Mouse (Mus musculus) kidney, postnatal 0 days (tissue): Measurements from ENCODE around the gene Tunar. TPM values are rescaled to one million over a fixed set of nuclear protein-coding genes. Genes with fewer than 3 reads are reported as not detected.

ENCODE experiments used
- ATAC-seq: fragments of 200-750 bp; cut with Nextera tagmentation; replicated peaks from 2 replicates; pipeline ENCODE4 v1.8.0; 2017; ENCODE audit warnings: low read depth, moderate number of reproducible peaks, moderate TSS enrichment, moderate library complexity; ENCODE audit not compliant: low FRiP score
- DNase-seq: peaks from one replicate; pipeline ENCODE4 v3.0.0-alpha.2; 2016; ENCODE audit warnings: low spot score
- H3K27ac ChIP-seq: fragments of 300-500 bp; sonication (generic); 2 replicates; pipeline ENCODE4 v1.5.1; 2014; ENCODE audit warnings: mild to moderate bottlenecking
- H3K27me3 ChIP-seq: fragments of 300-500 bp; sonication (generic); 2 replicates; pipeline ENCODE4 v1.6.1; 2014; ENCODE audit warnings: low read length, mixed read lengths; ENCODE audit not compliant: insufficient read depth
- H3K36me3 ChIP-seq: fragments of 300-500 bp; sonication (generic); 2 replicates; pipeline ENCODE4 v1.6.1; 2014; ENCODE audit warnings: low read length, mixed read lengths; ENCODE audit not compliant: insufficient read depth
- H3K4me1 ChIP-seq: fragments of 300-500 bp; sonication (generic); replicated peaks from 2 replicates; pipeline ENCODE4 v1.6.1; 2014; ENCODE audit warnings: antibody characterized with exemption, low read length, mixed read lengths; ENCODE audit not compliant: insufficient read depth
- H3K4me2 ChIP-seq: fragments of 300-500 bp; sonication (generic); 2 replicates; pipeline ENCODE4 v1.6.1; 2014; ENCODE audit warnings: mild to moderate bottlenecking, low read length, moderate library complexity, mixed read lengths
- H3K4me3 ChIP-seq: fragments of 300-500 bp; sonication (generic); replicated peaks from 2 replicates; pipeline ENCODE4 v1.5.1; 2014; ENCODE audit warnings: low read depth, low read length
- H3K9ac ChIP-seq: fragments of 300-500 bp; sonication (generic); 2 replicates; pipeline ENCODE4 v1.6.1; 2014; ENCODE audit warnings: low read depth, low read length
- H3K9me3 ChIP-seq: fragments of 300-500 bp; sonication (generic); replicated peaks from 2 replicates; pipeline ENCODE4 v1.6.1; 2016; ENCODE audit warnings: low read length, inconsistent platforms, mixed read lengths
- CTCF ChIP-seq: IDR thresholded peaks from 2 replicates; pipeline ENCODE4 v1.5.1; 2016; ENCODE audit warnings: antibody characterized with exemption, low read depth, mild to moderate bottlenecking, moderate library complexity
- WGBS: fragments of 180-500 bp; shearing (Covaris S2); extraction: QIAGEN DNeasy Blood & Tissue Kit; methylation state at CpG from one replicate; pipeline ENCODE4 v1.1.7; 2014; 5-methylcytosine and 5-hydroxymethylcytosine counted together
- polyA plus RNA-seq: library from polyadenylated mRNA; unstranded; fragments of >200 nt; fragmentation: Nextera tagmentation; extraction: Ambion mirVana; gene quantifications from 2 replicates; pipeline ENCODE4 v1.2.1, GENCODE M21; 2015

The Tunar gene
- polyA plus RNA-seq, 1 experiment from 2014 or later = 0.12 TPM

- Histone ChIP-seq H3K4me3 (peak overlapping the region; percentile 47), H3K27me3 (peaks cover 12% of the 10 kb centered on the region; the same call in 1 of the 2 replicates), H3K27ac (no peak overlapping the region), H3K4me2 (peak overlapping the region; percentile 95), H3K36me3 (no peaks in the 10 kb centered on the region), H3K4me1 (no peaks in the 10 kb centered on the region; the same call in 1 of the 2 replicates), H3K9ac (no peak overlapping the region), H3K9me3 (no peaks in the 10 kb centered on the region)
- ATAC-seq = peak; percentile 46; the same call in 1 of the 2 replicates
- DNase-seq = peak; percentile 38
- TF ChIP-seq CTCF = no peak
- WGBS = under 1% methylated on average over 75 of the region's 77 CpGs
Observed at GRCm38 (mm10) chr12:105336421-105337289, 3.0 kb downstream of the Tunar start.

DNA sequence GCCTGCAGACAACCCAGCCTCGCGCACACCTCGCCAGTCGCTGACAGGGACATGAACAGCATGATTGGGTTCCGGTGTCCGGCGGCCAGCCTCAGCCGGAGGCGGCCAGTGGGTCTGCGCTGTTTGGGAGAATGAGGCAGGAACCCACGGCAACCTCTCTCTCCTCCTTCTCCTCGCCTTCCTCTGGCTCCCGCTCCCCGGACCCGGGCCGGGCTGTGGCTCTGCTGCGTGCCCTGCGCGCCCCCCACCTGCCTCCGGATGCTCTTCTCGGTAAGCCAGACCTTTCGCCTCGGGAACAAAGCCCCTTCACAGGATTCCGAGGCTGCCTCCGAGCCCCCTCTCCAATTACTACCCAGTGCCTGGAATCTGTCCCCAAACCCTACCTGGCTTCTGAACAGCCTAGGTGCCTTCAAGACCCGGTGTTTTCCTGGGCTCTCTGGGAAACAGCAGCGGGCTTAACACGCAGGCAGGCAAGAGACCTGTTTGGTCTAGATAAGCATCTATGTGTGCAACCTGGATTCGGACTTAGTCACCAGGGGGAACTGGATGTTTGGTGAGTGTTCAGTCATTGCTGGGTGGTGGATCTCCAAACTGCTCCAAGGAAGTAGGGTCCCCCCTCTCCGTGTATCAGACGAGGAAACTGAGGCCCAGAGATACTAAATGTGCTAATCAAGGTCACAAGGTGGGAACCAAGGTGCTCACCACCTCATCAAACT is 3.8 kb downstream of the Tunar start:
- peak overlapping the region; percentile 95 for H3K4me2 ChIP-seq
- H3K4me3 ChIP-seq = peak overlapping the region; percentile 47
- no peaks in the 10 kb centered on the region for H3K9me3 ChIP-seq
- no peaks in the 10 kb centered on the region; the same call in 1 of the 2 replicates for H3K4me1 ChIP-seq
- H3K9ac ChIP-seq = no peak overlapping the region
- peaks cover 12% of the 10 kb centered on the region; the same call in 1 of the 2 replicates for H3K27me3 ChIP-seq
- H3K27ac ChIP-seq = no peak overlapping the region
- no peaks in the 10 kb centered on the region for H3K36me3 ChIP-seq
- no peak for TF ChIP-seq CTCF
- DNase-seq (no peak), ATAC-seq (no peak)
- WGBS = 3% methylated on average over 30 of the region's 31 CpGs

GRCm38 (mm10) chr12:105338256-105338977 is 4.7 kb downstream of the Tunar start:
- no peak overlapping the region for H3K9ac ChIP-seq
- H3K36me3 ChIP-seq = no peaks in the 10 kb centered on the region
- no peaks in the 10 kb centered on the region for H3K9me3 ChIP-seq
- no peak overlapping the region for H3K4me3 ChIP-seq
- TF ChIP-seq CTCF = no peak
- 81% methylated on average over 11 of the region's 11 CpGs for WGBS
- no peak overlapping the region for H3K27ac ChIP-seq
- no peak for ATAC-seq
- H3K4me2 ChIP-seq = no peak overlapping the region
- no peaks in the 10 kb centered on the region; the same call in 1 of the 2 replicates for H3K4me1 ChIP-seq
- DNase-seq = no peak
- peaks cover 12% of the 10 kb centered on the region; the same call in 1 of the 2 replicates for H3K27me3 ChIP-seq

- ATAC-seq = no peak
- no peaks in the 10 kb centered on the region for H3K9me3 ChIP-seq
- H3K4me3 ChIP-seq = no peak overlapping the region
- no peaks in the 10 kb centered on the region for H3K36me3 ChIP-seq
- H3K27ac ChIP-seq = no peak overlapping the region
- 56% methylated on average over 9 of the region's 9 CpGs for WGBS
- no peak overlapping the region for H3K9ac ChIP-seq
- no peak for DNase-seq
- TF ChIP-seq CTCF = no peak
- H3K4me2 ChIP-seq = no peak overlapping the region
- no peaks in the 10 kb centered on the region; the same call in 1 of the 2 replicates for H3K4me1 ChIP-seq
- H3K27me3 ChIP-seq = peaks cover 12% of the 10 kb centered on the region; the same call in 1 of the 2 replicates
Observed at GRCm38 (mm10) chr12:105341523-105341922, 7.9 kb downstream of the Tunar start.

- ATAC-seq (no peak), DNase-seq (no peak)
- TF ChIP-seq CTCF = no peak
- Histone ChIP-seq H3K4me1 (no peaks in the 10 kb centered on the region), H3K9me3 (no peaks in the 10 kb centered on the region), H3K9ac (no peak overlapping the region), H3K36me3 (no peaks in the 10 kb centered on the region), H3K27ac (no peak overlapping the region), H3K4me3 (no peak overlapping the region), H3K4me2 (no peak overlapping the region), H3K27me3 (no peaks in the 10 kb centered on the region)
- 88% methylated on average over 7 of the region's 7 CpGs for WGBS
Observed at GRCm38 (mm10) chr12:105344460-105344859, 10.8 kb downstream of the Tunar start.

DNA sequence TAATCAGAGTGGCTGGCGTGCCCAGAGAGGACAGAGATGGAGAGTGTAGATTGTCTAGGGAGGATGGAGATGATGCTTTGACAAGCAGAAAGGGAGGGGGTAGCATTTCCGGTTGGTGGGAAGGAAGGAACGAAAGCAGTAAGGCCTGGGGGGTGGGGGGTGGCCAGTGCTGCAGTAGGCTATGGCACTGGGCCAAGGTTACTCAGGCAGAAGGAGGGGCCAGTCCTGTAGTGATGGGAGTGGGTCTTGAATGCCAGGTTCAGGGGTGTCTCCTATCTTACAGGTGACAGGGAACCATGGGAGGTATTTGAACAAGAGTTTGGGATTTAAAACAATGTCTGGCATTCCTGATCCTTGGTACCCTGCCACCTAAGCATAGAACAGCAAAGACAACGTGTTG is 13.2 kb downstream of the Tunar start:
- Histone ChIP-seq H3K36me3 (no peaks in the 10 kb centered on the region), H3K9me3 (no peaks in the 10 kb centered on the region), H3K9ac (no peak overlapping the region), H3K4me2 (no peak overlapping the region), H3K27me3 (no peaks in the 10 kb centered on the region), H3K4me1 (no peaks in the 10 kb centered on the region), H3K27ac (no peak overlapping the region), H3K4me3 (no peak overlapping the region)
- ATAC-seq (no peak), DNase-seq (no peak)
- 41% methylated on average over 4 of the region's 4 CpGs for WGBS
- no peak for TF ChIP-seq CTCF
